Mouse (Mus musculus): ENCODE results near the gene Nop16.

DNA sequence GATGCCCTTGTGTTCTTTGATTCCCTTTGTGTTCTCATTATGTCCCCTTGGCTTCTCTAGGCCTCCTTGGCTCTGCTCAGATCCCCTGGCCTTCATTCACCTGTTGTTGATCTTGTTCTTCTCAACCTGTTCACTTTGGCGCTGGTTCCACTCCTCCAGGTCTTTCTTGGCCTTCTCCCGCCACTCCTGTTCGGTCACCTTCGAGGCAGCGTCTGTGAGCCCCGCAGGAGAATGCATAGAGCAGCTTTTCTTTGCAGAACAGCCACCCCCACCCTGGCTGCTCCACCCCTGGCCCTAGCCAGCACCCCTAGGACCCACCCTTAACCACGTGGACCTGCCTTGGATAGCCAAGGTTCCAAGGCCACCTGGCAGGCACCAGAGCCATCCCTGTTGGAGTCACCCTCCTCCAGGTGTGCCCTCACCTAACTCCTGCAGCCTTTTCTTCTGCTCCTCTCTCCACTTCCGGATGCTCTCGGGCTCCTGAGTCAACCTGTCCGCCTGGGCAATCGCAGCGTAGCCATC is 8.8 kb upstream of the Nop16 start:
- TF ChIP-seq POLR2A (IDR thresholded peaks at IDR 0.05; ENCODE audit: low read depth, low read length) (no peak), CTCF (IDR thresholded peaks at IDR 0.05; ENCODE audit: extremely low read depth, insufficient read depth, insufficient read length, insufficient replicate concordance) (no peak)
